Mouse (Mus musculus) heart, embryonic 14.5 days (tissue): ENCODE results near the gene Arl16. TPM values are rescaled to one million over a fixed set of nuclear protein-coding genes. Genes with fewer than 3 reads are reported as not detected.

ENCODE experiments used
- ATAC-seq: fragments of 200-750 bp; cut with Nextera tagmentation; 2 replicates; pipeline ENCODE4 v1.8.0; 2017; ENCODE audit warnings: low read depth, moderate TSS enrichment; ENCODE audit not compliant: insufficient number of reproducible peaks, insufficient read depth, low FRiP score
- H3K27ac ChIP-seq, 2 experiments: fragments of 200-500 bp in 1 of 2; fragments of 300-500 bp in 1 of 2; sonication (generic) in 1 of 2; replicated peaks in 1 of 2; 2 replicates each; pipeline ENCODE4 v1.5.1; 2012 to 2014; ENCODE audit warnings: low read depth in 2 of 2, low read length in 2 of 2, control low read depth in 1 of 2, mild to moderate bottlenecking in 1 of 2, mixed read lengths in 1 of 2; ENCODE audit not compliant: control insufficient read depth in 1 of 2, insufficient read depth in 1 of 2
- H3K27me3 ChIP-seq: fragments of 300-500 bp; sonication (generic); 2 replicates; pipeline ENCODE4 v1.6.1; 2014; ENCODE audit warnings: mild to moderate bottlenecking, low read length, control low read depth; ENCODE audit not compliant: control insufficient read depth, insufficient read depth
- H3K36me3 ChIP-seq: fragments of 300-500 bp; sonication (generic); 2 replicates; pipeline ENCODE4 v1.6.1; 2014; ENCODE audit warnings: mild to moderate bottlenecking, control low read depth, low read length, mixed read lengths; ENCODE audit not compliant: control insufficient read depth, insufficient read depth
- H3K4me1 ChIP-seq, 2 experiments: fragments of 200-500 bp in 1 of 2; fragments of 300-500 bp in 1 of 2; sonication (generic) in 1 of 2; 2 replicates each; pipeline ENCODE4 v1.6.1; 2012 to 2014; ENCODE audit warnings: low read length in 2 of 2, control low read depth in 1 of 2, mixed read lengths in 1 of 2; ENCODE audit not compliant: control insufficient read depth in 2 of 2, insufficient read depth in 2 of 2
- H3K4me2 ChIP-seq: fragments of 300-500 bp; sonication (generic); 2 replicates; pipeline ENCODE4 v1.6.1; 2014; ENCODE audit warnings: mild to moderate bottlenecking, low read length
- H3K4me3 ChIP-seq, 2 experiments: fragments of 200-500 bp in 1 of 2; fragments of 300-500 bp in 1 of 2; sonication (generic) in 1 of 2; 2 replicates each; pipeline ENCODE4 v1.5.1; 2012 to 2014; ENCODE audit warnings: low read length in 2 of 2, mild to moderate bottlenecking in 2 of 2, control low read depth in 1 of 2, low read depth in 1 of 2, moderate library complexity in 1 of 2; ENCODE audit not compliant: control insufficient read depth in 1 of 2, insufficient read depth in 1 of 2
- H3K9ac ChIP-seq: fragments of 300-500 bp; sonication (generic); 2 replicates; pipeline ENCODE4 v1.6.1; 2014; ENCODE audit warnings: mild to moderate bottlenecking, low read length
- H3K9me3 ChIP-seq: fragments of 300-500 bp; sonication (generic); 2 replicates; pipeline ENCODE4 v1.6.1; 2016; ENCODE audit warnings: low read length, control low read depth; ENCODE audit not compliant: control insufficient read depth
- WGBS: fragments of 180-500 bp; shearing (Covaris S2); extraction: QIAGEN DNeasy Blood & Tissue Kit; methylation state at CpG from one replicate; pipeline ENCODE4 v1.1.7; 2014; 5-methylcytosine and 5-hydroxymethylcytosine counted together
- polyA plus RNA-seq: library from polyadenylated mRNA; unstranded; fragments of >200 nt; fragmentation: Nextera tagmentation; extraction: Ambion mirVana; gene quantifications from 2 replicates; pipeline ENCODE4 v1.2.1, GENCODE M21; 2014

The Arl16 gene
- polyA plus RNA-seq, 1 experiment from 2014 or later, result 44.4 TPM

- H3K27me3 ChIP-seq, result no peaks in the 10 kb centered on the region
- H3K4me3 ChIP-seq, result no peak overlapping the region
- H3K9me3 ChIP-seq, result no peaks in the 10 kb centered on the region
- H3K27ac ChIP-seq, result no peak overlapping the region
- H3K9ac ChIP-seq, result no peak overlapping the region
- H3K36me3 ChIP-seq, result no peaks in the 10 kb centered on the region
- ATAC-seq, result no peak
- 77% methylated on average over 9 of the region's 9 CpGs for WGBS
- peaks cover 6 to 9% of the 10 kb centered on the region in 2 experiments; a peak in 3 of 4 replicates for H3K4me1 ChIP-seq
- H3K4me2 ChIP-seq, result no peak overlapping the region
Observed at GRCm38 (mm10) chr11:120508290-120508870, 41.0 kb upstream of the Arl16 start.

- no peaks in the 10 kb centered on the region for H3K9me3 ChIP-seq
- H3K27ac ChIP-seq, result no peak overlapping the region
- H3K36me3 ChIP-seq, result no peaks in the 10 kb centered on the region
- H3K4me1 ChIP-seq, result peaks cover 6 to 9% of the 10 kb centered on the region in 2 experiments; a peak in 3 of 4 replicates
- no peak overlapping the region for H3K4me3 ChIP-seq
- no peak overlapping the region for H3K4me2 ChIP-seq
- H3K9ac ChIP-seq, result no peak overlapping the region
- H3K27me3 ChIP-seq, result no peaks in the 10 kb centered on the region
- WGBS, result 73% methylated on average over 13 of the region's 13 CpGs
- ATAC-seq, result no peak
Observed at GRCm38 (mm10) chr11:120507611-120508289, 40.3 kb upstream of the Arl16 start.

- Histone ChIP-seq H3K4me1 (peaks cover 6 to 9% of the 10 kb centered on the region in 2 experiments; a peak in 3 of 4 replicates), H3K36me3 (no peaks in the 10 kb centered on the region), H3K4me2 (no peak overlapping the region), H3K27me3 (no peaks in the 10 kb centered on the region), H3K4me3 (no peak overlapping the region), H3K27ac (no peak overlapping the region), H3K9ac (no peak overlapping the region), H3K9me3 (no peaks in the 10 kb centered on the region)
- WGBS, result 51% methylated on average over 4 of the region's 4 CpGs
- no peak for ATAC-seq
Observed at GRCm38 (mm10) chr11:120506899-120507298, 39.5 kb upstream of the Arl16 start.

- H3K4me3 ChIP-seq, result no peak overlapping the region
- H3K9me3 ChIP-seq, result no peaks in the 10 kb centered on the region
- peaks cover 2 to 5% of the 10 kb centered on the region in 2 experiments; a peak in 3 of 4 replicates for H3K4me1 ChIP-seq
- no peaks in the 10 kb centered on the region for H3K36me3 ChIP-seq
- H3K27ac ChIP-seq, result no peak overlapping the region
- H3K27me3 ChIP-seq, result no peaks in the 10 kb centered on the region
- no peak overlapping the region for H3K9ac ChIP-seq
- WGBS, result 78% methylated on average over 3 of the region's 3 CpGs
- no peak overlapping the region for H3K4me2 ChIP-seq
- ATAC-seq, result no peak
Observed at GRCm38 (mm10) chr11:120505661-120506060, 38.3 kb upstream of the Arl16 start.

GRCm38 (mm10) chr11:120501701-120502100, 34.3 kb upstream of the Arl16 start:
- 81% methylated on average over 4 of the region's 4 CpGs for WGBS
- Histone ChIP-seq H3K9ac (no peak overlapping the region), H3K4me2 (no peak overlapping the region), H3K36me3 (peaks cover 23% of the 10 kb centered on the region), H3K27ac (no peak overlapping the region), H3K27me3 (no peaks in the 10 kb centered on the region), H3K4me1 (peaks cover 0 to 7% of the 10 kb centered on the region in 2 experiments; a peak in 2 of 4 replicates), H3K9me3 (no peaks in the 10 kb centered on the region), H3K4me3 (no peak overlapping the region)
- ATAC-seq, result no peak

- Histone ChIP-seq H3K9me3 (no peaks in the 10 kb centered on the region), H3K27ac (no peak overlapping the region), H3K4me3 (no peak overlapping the region), H3K4me1 (peaks cover 0 to 7% of the 10 kb centered on the region in 2 experiments; a peak in 2 of 4 replicates), H3K9ac (no peak overlapping the region), H3K27me3 (no peaks in the 10 kb centered on the region), H3K36me3 (peaks cover 30% of the 10 kb centered on the region), H3K4me2 (no peak overlapping the region)
- WGBS, result 63% methylated on average over 6 of the region's 6 CpGs
- ATAC-seq, result no peak
Observed at GRCm38 (mm10) chr11:120501018-120501417, 33.6 kb upstream of the Arl16 start.

- Histone ChIP-seq H3K27ac (no peak overlapping the region), H3K9ac (no peak overlapping the region), H3K36me3 (peaks cover 37% of the 10 kb centered on the region), H3K9me3 (no peaks in the 10 kb centered on the region), H3K27me3 (no peaks in the 10 kb centered on the region), H3K4me2 (no peak overlapping the region), H3K4me3 (no peak overlapping the region), H3K4me1 (peaks cover 0 to 7% of the 10 kb centered on the region in 2 experiments; a peak in 2 of 4 replicates)
- no peak for ATAC-seq
- 11% methylated on average over 3 of the region's 3 CpGs for WGBS
Observed at GRCm38 (mm10) chr11:120500357-120500756, 33.0 kb upstream of the Arl16 start.
